Mouse (Mus musculus) spleen, postnatal 14 days (tissue): ENCODE measurements at regions not wholly inside any gene's neighbourhood (a gene's known extent, or its start where the extent isn't known, plus 50 kb on each side); places are given as distances from the start of the nearest gene placed in this dataset.

Experiments used
- DNase-seq, 2 experiments: peaks; one replicate each; pipeline ENCODE4 v3.0.0; 2021 to 2022; ENCODE audit warnings: low spot score in 2 of 2

- DNase-seq, result no peak
Measured at GRCm38 (mm10) chr10:99367757-99368156, 104.7 kb downstream of the Dusp6 start.

DNA sequence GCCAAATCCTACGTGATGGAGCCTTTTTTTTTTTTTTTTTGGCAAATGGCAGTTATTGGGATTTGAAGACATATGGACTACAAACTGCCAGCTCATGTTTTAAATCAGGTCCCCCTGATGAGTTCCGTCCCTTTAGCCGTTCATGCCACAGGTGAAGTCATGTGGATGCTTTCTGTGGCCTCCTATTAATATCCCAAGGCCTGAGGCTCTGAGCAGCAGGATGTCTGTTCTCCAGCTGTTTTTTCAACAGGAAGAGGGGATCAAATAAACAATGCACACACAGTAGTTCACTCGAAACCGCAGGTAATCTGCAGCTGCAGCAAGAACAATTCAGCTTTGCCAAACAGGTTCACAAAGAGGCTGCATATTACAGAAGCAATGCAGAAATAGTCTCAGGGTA lies 112.1 kb downstream of the Dusp6 start:
- DNase-seq, result no peak

GRCm38 (mm10) chr10:99376430-99376829 lies 113.4 kb downstream of the Dusp6 start:
- DNase-seq, result no peak

DNA sequence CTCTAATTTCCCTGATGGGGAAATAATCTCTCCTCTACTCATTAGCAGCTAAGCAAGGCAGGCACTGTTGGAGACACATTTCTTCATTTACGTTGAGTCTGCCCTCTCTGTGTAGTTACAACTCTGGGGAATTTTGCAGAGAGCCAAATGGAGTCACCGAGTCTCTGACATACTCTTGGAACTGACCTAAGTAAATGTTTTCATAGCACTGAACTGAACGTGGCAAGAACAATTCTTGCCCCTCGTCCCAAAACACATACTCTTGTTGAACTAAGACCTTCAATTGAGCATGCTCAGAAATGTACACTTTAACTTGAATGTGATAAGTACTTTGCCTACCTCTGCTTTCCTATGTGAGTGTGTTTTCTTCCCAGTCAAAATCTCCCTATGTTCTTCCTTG lies 114.5 kb downstream of the Dusp6 start:
- no peak for DNase-seq

GRCm38 (mm10) chr10:99379156-99379555 lies 116.1 kb downstream of the Dusp6 start:
- DNase-seq, result no peak

DNA sequence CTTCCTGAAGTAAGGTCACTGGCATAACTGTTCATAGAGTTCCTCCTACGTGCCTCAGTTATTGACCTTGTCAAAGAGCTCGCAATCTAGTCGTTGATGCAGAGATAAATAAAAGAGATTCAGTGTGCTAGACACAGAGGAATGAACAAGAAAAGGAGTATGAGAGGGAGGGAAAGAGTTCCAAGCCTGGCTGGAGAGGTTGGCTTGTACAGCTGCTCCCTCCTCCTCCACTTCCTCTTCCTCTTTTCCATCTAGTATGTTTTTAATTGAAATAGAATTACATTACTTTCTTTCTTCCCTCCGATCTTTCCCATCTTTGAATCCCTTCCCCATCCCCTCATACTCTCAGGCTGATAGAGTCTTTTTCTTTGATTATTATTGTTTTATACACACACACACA lies 117.1 kb downstream of the Dusp6 start:
- DNase-seq, result no peak

GRCm38 (mm10) chr10:99383028-99383427 lies 120.0 kb downstream of the Dusp6 start:
- no peak for DNase-seq

GRCm38 (mm10) chr10:99384366-99384765 lies 121.3 kb downstream of the Dusp6 start:
- DNase-seq, result no peak

DNA sequence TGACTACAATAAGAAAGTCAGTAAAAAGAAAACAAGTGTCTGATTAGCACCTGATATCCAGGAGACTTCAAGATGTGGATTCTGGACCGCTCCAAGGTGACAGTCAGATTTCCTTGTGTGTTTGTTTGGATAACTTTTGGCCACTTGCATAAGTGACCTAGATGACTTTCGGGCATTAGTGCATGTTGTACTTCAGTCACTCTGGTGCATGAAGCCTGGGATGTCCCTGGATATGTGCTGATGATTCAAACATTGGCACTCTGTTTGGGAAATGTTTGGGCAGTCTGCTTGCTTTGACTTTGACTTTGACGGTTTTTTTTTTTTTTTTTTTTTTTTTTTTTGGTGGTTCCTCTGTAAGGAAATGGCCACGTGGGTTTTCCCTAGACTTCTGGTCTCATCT lies 121.8 kb downstream of the Dusp6 start:
- DNase-seq, result no peak

- DNase-seq, result no peak
Measured at GRCm38 (mm10) chr10:99385854-99386253, 122.8 kb downstream of the Dusp6 start.

DNA sequence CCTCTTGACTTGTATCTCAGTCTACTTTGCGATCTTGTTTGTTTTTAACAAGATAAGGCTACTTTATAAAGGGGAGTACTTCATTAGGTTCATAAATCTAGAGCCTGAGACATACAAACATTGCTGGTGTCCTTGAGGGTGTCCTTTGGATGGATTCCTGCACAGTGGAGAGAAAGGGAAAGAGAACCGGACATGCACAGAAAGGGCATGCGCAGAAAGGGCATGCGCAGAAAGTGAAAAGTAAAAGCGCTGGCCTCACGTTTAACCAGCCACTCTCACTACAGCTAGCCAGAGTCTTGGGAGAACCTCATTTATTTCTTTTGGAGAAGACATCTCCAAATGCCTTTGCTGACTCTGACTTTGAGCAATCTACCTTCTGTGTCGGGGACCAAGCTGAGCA lies 125.5 kb downstream of the Dusp6 start:
- no peak for DNase-seq

GRCm38 (mm10) chr10:99388986-99389385 lies 126.0 kb downstream of the Dusp6 start:
- DNase-seq, result no peak

DNA sequence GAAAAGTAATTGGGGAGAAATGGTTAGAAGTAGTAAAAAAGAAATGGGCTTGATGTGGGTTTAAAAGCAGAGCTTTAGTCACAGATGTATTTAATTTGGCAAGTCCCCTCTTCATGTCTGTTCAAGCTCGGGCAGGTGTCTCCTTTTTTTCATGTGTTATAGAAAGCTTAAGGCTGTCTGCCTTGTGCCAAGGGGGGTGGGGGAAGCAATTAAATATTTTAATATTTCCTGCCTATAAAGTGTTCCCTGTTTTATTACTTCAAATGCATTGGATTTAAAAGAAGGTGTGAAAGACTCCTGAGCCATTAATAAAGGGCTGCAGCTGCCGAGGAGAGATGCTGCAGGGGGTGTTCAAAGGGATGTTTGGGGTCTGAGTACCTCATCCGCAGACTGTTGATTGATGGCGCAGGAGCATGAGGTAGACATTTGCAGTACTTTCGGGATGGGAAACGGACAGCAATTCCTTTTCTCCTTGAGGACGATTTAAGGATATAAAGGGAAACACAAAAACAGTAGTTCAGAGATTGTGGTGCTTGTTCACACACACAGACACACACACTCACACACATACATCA lies 127.7 kb downstream of the Dusp6 start:
- DNase-seq, result no peak

- no peak for DNase-seq
Measured at GRCm38 (mm10) chr10:99391725-99392124, 128.7 kb downstream of the Dusp6 start.

- DNase-seq, result no peak
Measured at GRCm38 (mm10) chr10:99392979-99393378, 129.9 kb downstream of the Dusp6 start.

- DNase-seq, result no peak
Measured at GRCm38 (mm10) chr10:99393523-99393922, 130.5 kb downstream of the Dusp6 start.

DNA sequence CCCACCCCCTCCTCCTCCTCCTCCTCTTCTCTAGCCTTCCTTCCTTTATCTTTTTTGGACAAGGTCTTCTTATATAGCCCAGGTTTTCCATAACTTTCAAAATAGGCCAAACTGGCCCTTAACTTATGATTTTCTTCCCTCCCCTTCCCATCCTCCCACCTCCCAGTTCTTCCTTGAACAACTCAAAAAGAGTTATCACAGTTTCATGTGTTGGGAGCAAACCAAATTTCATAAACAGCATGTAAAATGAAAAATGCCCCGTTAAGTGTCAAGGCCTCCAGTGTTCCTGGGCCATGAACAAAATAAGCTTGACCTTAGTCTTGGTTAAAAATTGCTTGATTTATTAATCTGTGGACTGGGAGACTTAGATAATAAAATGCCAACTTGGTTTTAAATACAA lies 132.4 kb downstream of the Dusp6 start:
- DNase-seq, result no peak

- DNase-seq, result no peak
Measured at GRCm38 (mm10) chr10:99396630-99397029, 133.6 kb downstream of the Dusp6 start.

- no peak for DNase-seq
Measured at GRCm38 (mm10) chr10:99400076-99400475, 137.0 kb downstream of the Dusp6 start.

DNA sequence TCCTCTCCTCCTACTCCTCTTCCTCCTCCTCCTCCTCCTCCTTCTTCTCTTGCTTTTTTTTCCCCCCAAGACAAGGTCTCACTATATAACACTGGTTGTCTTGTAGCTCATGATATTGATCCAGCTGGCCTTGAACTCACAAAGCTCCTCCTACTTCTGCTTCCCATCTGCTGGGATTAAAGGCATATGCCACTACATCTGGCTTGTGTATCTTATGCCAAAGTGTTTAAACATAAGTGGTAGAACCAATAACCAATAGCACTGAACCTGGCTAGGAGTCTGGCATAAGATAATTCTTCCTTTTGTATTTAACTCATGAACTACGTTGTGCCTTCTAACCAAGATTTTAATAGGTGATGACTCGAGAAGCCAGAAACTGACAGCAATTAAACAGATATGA lies 143.7 kb downstream of the Dusp6 start:
- no peak for DNase-seq

DNA sequence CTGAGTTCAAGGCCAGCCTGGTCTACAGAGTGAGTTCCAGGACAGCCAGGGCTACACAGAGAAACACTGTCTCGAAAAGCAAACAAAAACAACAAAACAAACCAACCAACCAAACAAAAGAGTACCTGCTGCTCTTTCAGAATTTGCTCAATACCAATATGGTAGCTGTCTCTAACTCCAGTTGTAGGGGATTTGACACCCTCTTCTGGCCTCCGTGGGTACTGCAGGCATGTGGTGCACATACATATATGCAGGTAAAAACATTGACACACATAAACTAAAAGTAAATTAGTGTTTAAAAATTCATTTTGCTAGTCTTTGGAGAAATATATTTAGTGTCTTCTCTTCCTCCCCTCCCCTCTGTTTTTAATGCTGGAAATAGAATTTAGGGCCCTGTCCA lies 145.8 kb downstream of the Dusp6 start:
- no peak for DNase-seq

- no peak for DNase-seq
Measured at GRCm38 (mm10) chr10:99409744-99410143, 146.7 kb downstream of the Dusp6 start.

DNA sequence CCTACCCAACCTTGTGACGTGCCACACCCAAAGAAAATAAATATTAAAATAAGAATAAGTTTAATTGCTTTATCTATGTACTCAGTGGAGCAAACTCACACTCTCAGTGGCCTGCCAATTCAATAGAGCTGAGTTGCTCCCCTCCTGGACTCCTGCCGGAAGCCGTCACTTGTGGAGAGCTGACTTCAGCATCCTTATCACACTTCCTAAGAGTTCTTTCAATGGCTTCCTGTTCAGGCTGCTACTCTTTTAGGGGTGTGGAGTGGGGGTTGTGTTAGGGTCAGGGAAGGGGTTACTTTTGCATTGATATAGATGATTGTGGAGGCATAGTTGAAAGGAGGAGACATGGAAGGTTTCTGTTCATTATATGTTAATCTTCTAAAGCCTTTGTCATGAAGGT lies 147.7 kb downstream of the Dusp6 start:
- no peak for DNase-seq

DNA sequence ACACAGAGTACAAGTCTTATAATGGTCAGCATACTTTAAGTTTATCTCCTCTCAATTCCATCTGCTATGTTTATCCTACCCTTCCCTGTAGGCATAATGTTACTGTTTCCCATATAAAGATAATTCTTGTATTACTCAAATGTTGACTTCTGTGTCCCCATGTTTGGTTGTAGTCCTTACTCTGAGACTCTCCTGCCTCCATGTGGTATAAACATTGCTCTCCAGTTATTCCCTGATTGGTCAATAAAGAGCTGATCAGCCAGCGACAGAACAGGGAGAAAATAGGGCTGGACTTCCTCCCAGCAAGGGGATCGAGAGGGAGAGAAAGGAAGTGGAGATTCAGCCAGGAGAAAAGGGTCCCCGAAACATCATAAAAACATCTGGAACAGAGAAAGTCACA lies 150.4 kb downstream of the Dusp6 start:
- no peak for DNase-seq

DNA sequence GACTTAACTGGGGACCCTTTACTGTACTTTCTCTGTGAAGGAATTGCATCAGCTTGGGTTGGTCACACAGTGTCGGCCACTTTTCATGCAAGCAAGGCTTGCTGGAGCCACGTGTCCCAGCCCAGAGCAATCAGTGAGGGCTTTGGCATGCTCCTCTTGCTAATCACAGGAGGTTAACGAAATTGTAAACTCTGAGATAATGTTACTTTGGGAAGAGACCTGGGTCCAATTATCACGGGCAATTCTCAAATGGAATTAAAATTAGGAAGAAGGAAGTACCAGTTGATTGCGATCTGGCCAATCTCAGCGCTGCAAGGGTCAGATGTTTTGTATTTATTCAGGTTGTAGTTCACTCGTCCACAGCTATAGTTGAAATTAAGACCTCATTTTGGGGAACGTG lies 153.2 kb downstream of the Dusp6 start:
- DNase-seq, result no peak
